Mouse (Mus musculus): ENCODE data around the gene Card11.

DNA sequence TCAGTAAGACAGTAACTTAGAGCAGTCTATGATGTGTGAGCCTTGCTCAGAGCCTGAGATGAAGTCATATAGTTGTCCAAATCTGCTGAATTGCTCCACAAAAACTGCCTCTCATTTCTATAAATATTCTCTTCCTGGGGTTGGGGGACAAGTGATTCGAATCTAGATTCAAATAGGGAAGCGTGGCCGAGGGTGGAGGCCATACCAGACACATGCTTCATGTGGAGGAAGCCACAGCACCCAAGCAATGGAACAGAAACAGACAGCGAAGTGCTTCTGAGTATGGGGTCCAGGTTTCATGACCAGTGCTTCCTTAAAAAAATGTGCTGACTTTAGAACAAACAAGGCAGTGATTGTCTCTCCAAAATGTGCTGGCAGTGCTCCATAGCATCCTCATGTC, 158.4 kb downstream of the Card11 start:
- TF ChIP-seq GATA1 (IDR thresholded peaks at IDR 0.05; ENCODE audit: borderline replicate concordance, low read length) (no peak), FLI1 (IDR thresholded peaks at IDR 0.05; ENCODE audit: low read length) (no peak)
